Mouse (Mus musculus) cerebellum, adult 2 months (tissue): ENCODE measurements around the gene Rtl5.

Experiments
- CTCF ChIP-seq: fragments of 200-500 bp; IDR thresholded peaks from 2 replicates; pipeline ENCODE4 v1.5.1; 2011; ENCODE audit warnings: low read depth, mild to moderate bottlenecking, control low read depth, low read length, moderate library complexity, borderline replicate concordance; ENCODE audit not compliant: insufficient read depth
- POLR2A ChIP-seq: fragments of 200-500 bp; IDR thresholded peaks from 2 replicates; pipeline ENCODE4 v1.6.1; 2011; ENCODE audit warnings: low read length, control low read depth, borderline replicate concordance; ENCODE audit not compliant: insufficient read depth

DNA sequence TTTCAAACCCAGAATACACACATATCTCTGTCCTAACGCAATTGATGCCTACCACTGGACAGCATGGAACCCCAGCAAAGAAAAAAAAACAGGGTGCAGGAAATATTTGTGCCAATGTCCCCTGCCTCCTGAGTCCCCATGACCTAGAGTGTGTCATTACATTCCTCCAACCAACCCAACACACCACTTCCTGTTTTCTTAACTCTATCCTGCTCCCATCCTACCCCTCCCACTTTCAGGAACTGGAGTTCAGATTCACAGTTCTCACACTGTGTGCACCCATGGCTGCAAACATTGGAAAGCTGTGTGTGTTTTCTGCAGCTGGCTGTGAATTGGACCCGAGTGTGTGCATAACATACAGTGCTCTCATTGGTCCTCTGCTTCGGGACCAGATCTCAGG lies 19.5 kb upstream of the Rtl5 start:
- TF ChIP-seq CTCF, result no peak
- no peak for TF ChIP-seq POLR2A
